Mouse (Mus musculus) kidney, postnatal 0 days (tissue): ENCODE measurements around the gene Clmn. TPM values are rescaled to one million over a fixed set of nuclear protein-coding genes. Genes with fewer than 3 reads are reported as not detected.

Source experiments
- ATAC-seq: fragments of 200-750 bp; cut with Nextera tagmentation; replicated peaks from 2 replicates; pipeline ENCODE4 v1.8.0; 2017; ENCODE audit warnings: low read depth, moderate number of reproducible peaks, moderate TSS enrichment, moderate library complexity; ENCODE audit not compliant: low FRiP score
- DNase-seq: peaks from one replicate; pipeline ENCODE4 v3.0.0-alpha.2; 2016; ENCODE audit warnings: low spot score
- H3K27ac ChIP-seq: fragments of 300-500 bp; sonication (generic); 2 replicates; pipeline ENCODE4 v1.5.1; 2014; ENCODE audit warnings: mild to moderate bottlenecking
- H3K27me3 ChIP-seq: fragments of 300-500 bp; sonication (generic); 2 replicates; pipeline ENCODE4 v1.6.1; 2014; ENCODE audit warnings: low read length, mixed read lengths; ENCODE audit not compliant: insufficient read depth
- H3K36me3 ChIP-seq: fragments of 300-500 bp; sonication (generic); 2 replicates; pipeline ENCODE4 v1.6.1; 2014; ENCODE audit warnings: low read length, mixed read lengths; ENCODE audit not compliant: insufficient read depth
- H3K4me1 ChIP-seq: fragments of 300-500 bp; sonication (generic); replicated peaks from 2 replicates; pipeline ENCODE4 v1.6.1; 2014; ENCODE audit warnings: antibody characterized with exemption, low read length, mixed read lengths; ENCODE audit not compliant: insufficient read depth
- H3K4me2 ChIP-seq: fragments of 300-500 bp; sonication (generic); 2 replicates; pipeline ENCODE4 v1.6.1; 2014; ENCODE audit warnings: mild to moderate bottlenecking, low read length, moderate library complexity, mixed read lengths
- H3K4me3 ChIP-seq: fragments of 300-500 bp; sonication (generic); replicated peaks from 2 replicates; pipeline ENCODE4 v1.5.1; 2014; ENCODE audit warnings: low read depth, low read length
- H3K9ac ChIP-seq: fragments of 300-500 bp; sonication (generic); 2 replicates; pipeline ENCODE4 v1.6.1; 2014; ENCODE audit warnings: low read depth, low read length
- H3K9me3 ChIP-seq: fragments of 300-500 bp; sonication (generic); replicated peaks from 2 replicates; pipeline ENCODE4 v1.6.1; 2016; ENCODE audit warnings: low read length, inconsistent platforms, mixed read lengths
- CTCF ChIP-seq: IDR thresholded peaks from 2 replicates; pipeline ENCODE4 v1.5.1; 2016; ENCODE audit warnings: antibody characterized with exemption, low read depth, mild to moderate bottlenecking, moderate library complexity
- WGBS: fragments of 180-500 bp; shearing (Covaris S2); extraction: QIAGEN DNeasy Blood & Tissue Kit; methylation state at CpG from one replicate; pipeline ENCODE4 v1.1.7; 2014; 5-methylcytosine and 5-hydroxymethylcytosine counted together
- polyA plus RNA-seq: library from polyadenylated mRNA; unstranded; fragments of >200 nt; fragmentation: Nextera tagmentation; extraction: Ambion mirVana; gene quantifications from 2 replicates; pipeline ENCODE4 v1.2.1, GENCODE M21; 2015

Clmn gene
- polyA plus RNA-seq, 1 experiment from 2014 or later = 6.0 TPM

- WGBS = 73% methylated on average over 4 of the region's 4 CpGs
- H3K27me3 ChIP-seq = no peaks in the 10 kb centered on the region
Observed at GRCm38 (mm10) chr12:104881518-104882060, 16.7 kb upstream of the Clmn start.

GRCm38 (mm10) chr12:104880367-104880766 lies 15.5 kb upstream of the Clmn start:
- H3K9ac ChIP-seq = no peak overlapping the region
- no peak overlapping the region for H3K4me3 ChIP-seq
- WGBS = 64% methylated on average over 12 of the region's 12 CpGs
- no peaks in the 10 kb centered on the region for H3K27me3 ChIP-seq
- no peaks in the 10 kb centered on the region for H3K4me1 ChIP-seq
- ATAC-seq (no peak), DNase-seq (no peak)
- H3K36me3 ChIP-seq = no peaks in the 10 kb centered on the region
- TF ChIP-seq CTCF = no peak
- no peak overlapping the region for H3K27ac ChIP-seq
- H3K4me2 ChIP-seq = no peak overlapping the region
- no peaks in the 10 kb centered on the region for H3K9me3 ChIP-seq

More at GRCm38 (mm10) chr12:104881518-104882060, 16.7 kb upstream of the Clmn start:
- H3K9ac ChIP-seq = no peak overlapping the region
- no peak overlapping the region for H3K27ac ChIP-seq
- no peak overlapping the region for H3K4me2 ChIP-seq
- TF ChIP-seq CTCF = no peak
- no peak for DNase-seq
- no peaks in the 10 kb centered on the region for H3K4me1 ChIP-seq
- ATAC-seq = no peak
- H3K9me3 ChIP-seq = no peaks in the 10 kb centered on the region
- no peaks in the 10 kb centered on the region for H3K36me3 ChIP-seq
- H3K4me3 ChIP-seq = no peak overlapping the region

GRCm38 (mm10) chr12:104879577-104879989 lies 14.7 kb upstream of the Clmn start:
- no peaks in the 10 kb centered on the region for H3K4me1 ChIP-seq
- WGBS = 63% methylated on average over 10 of the region's 10 CpGs
- H3K9ac ChIP-seq = no peak overlapping the region
- no peaks in the 10 kb centered on the region for H3K9me3 ChIP-seq
- H3K36me3 ChIP-seq = no peaks in the 10 kb centered on the region
- H3K4me2 ChIP-seq = no peak overlapping the region
- no peak overlapping the region for H3K4me3 ChIP-seq
- no peak for DNase-seq
- H3K27ac ChIP-seq = no peak overlapping the region
- ATAC-seq = no peak
- TF ChIP-seq CTCF = no peak
- H3K27me3 ChIP-seq = no peaks in the 10 kb centered on the region

- Histone ChIP-seq H3K9ac (no peak overlapping the region), H3K9me3 (no peaks in the 10 kb centered on the region), H3K4me2 (no peak overlapping the region), H3K4me1 (no peaks in the 10 kb centered on the region), H3K36me3 (no peaks in the 10 kb centered on the region), H3K27me3 (no peaks in the 10 kb centered on the region), H3K4me3 (no peak overlapping the region), H3K27ac (no peak overlapping the region)
- no peak for DNase-seq
- 49% methylated on average over 3 of the region's 3 CpGs for WGBS
- ATAC-seq = no peak
- no peak for TF ChIP-seq CTCF
Observed at GRCm38 (mm10) chr12:104876053-104876452, 11.2 kb upstream of the Clmn start.

- 80% methylated on average over 6 of the region's 6 CpGs for WGBS
- no peak overlapping the region for H3K4me3 ChIP-seq
- H3K4me2 ChIP-seq = no peak overlapping the region
- H3K36me3 ChIP-seq = no peaks in the 10 kb centered on the region
- no peak for ATAC-seq
- TF ChIP-seq CTCF = no peak
- no peak for DNase-seq
- no peak overlapping the region for H3K27ac ChIP-seq
- H3K9ac ChIP-seq = no peak overlapping the region
- no peaks in the 10 kb centered on the region for H3K4me1 ChIP-seq
- no peaks in the 10 kb centered on the region for H3K27me3 ChIP-seq
- no peaks in the 10 kb centered on the region for H3K9me3 ChIP-seq
Observed at GRCm38 (mm10) chr12:104871987-104872386, 7.1 kb upstream of the Clmn start.

GRCm38 (mm10) chr12:104869737-104870136 lies 4.9 kb upstream of the Clmn start:
- WGBS = 85% methylated on average over 3 of the region's 3 CpGs
- no peaks in the 10 kb centered on the region for H3K36me3 ChIP-seq
- H3K9ac ChIP-seq = no peak overlapping the region
- no peaks in the 10 kb centered on the region for H3K27me3 ChIP-seq
- ATAC-seq (no peak), DNase-seq (no peak)
- H3K9me3 ChIP-seq = no peaks in the 10 kb centered on the region
- no peak for TF ChIP-seq CTCF
- H3K4me2 ChIP-seq = no peak overlapping the region
- no peak overlapping the region for H3K4me3 ChIP-seq
- H3K27ac ChIP-seq = no peak overlapping the region
- H3K4me1 ChIP-seq = no peaks in the 10 kb centered on the region

GRCm38 (mm10) chr12:104868430-104868829 lies 3.6 kb upstream of the Clmn start:
- Histone ChIP-seq H3K36me3 (no peaks in the 10 kb centered on the region), H3K4me1 (no peaks in the 10 kb centered on the region), H3K4me3 (no peak overlapping the region), H3K9ac (no peak overlapping the region), H3K27me3 (no peaks in the 10 kb centered on the region), H3K9me3 (no peaks in the 10 kb centered on the region), H3K4me2 (no peak overlapping the region), H3K27ac (no peak overlapping the region)
- no peak for DNase-seq
- no peak for TF ChIP-seq CTCF
- ATAC-seq = no peak
- 86% methylated on average over 3 of the region's 3 CpGs for WGBS
